Mouse (Mus musculus) midbrain, embryonic 10.5 days (tissue): ENCODE results near the gene Rnpc3. TPM values are rescaled to one million over a fixed set of nuclear protein-coding genes. Genes with fewer than 3 reads are reported as not detected.
"Not testable (repeated sequence)": the region's sequence is repeated elsewhere in the genome, so short reads cannot be mapped to it uniquely, and the experiment has no call there.

Source experiments
- DNase-seq: peaks from one replicate; pipeline ENCODE4 v3.0.0-alpha.2; 2017; ENCODE audit warnings: low spot score
- H3K27ac ChIP-seq: fragments of 300-500 bp; sonication (generic); replicated peaks from 2 replicates; pipeline ENCODE4 v1.5.1; 2016; ENCODE audit warnings: mild to moderate bottlenecking
- H3K27me3 ChIP-seq: fragments of 300-500 bp; sonication (generic); 2 replicates; pipeline ENCODE4 v1.6.1; 2016; ENCODE audit warnings: low read depth, mild to moderate bottlenecking; ENCODE audit not compliant: poor library complexity, severe bottlenecking
- H3K36me3 ChIP-seq: fragments of 300-500 bp; sonication (generic); 2 replicates; pipeline ENCODE4 v1.6.1; 2016; ENCODE audit warnings: mild to moderate bottlenecking, moderate library complexity
- H3K4me1 ChIP-seq: fragments of 300-500 bp; sonication (generic); 2 replicates; pipeline ENCODE4 v1.6.1; 2016
- H3K4me3 ChIP-seq: fragments of 300-500 bp; sonication (generic); 2 replicates; pipeline ENCODE4 v1.5.1; 2016; ENCODE audit warnings: mild to moderate bottlenecking, moderate library complexity
- H3K9me3 ChIP-seq: fragments of 300-500 bp; sonication (generic); replicated peaks from 2 replicates; pipeline ENCODE4 v1.6.1; 2016; ENCODE audit warnings: mild to moderate bottlenecking
- WGBS: fragments of 180-500 bp; shearing (Covaris S2); methylation state at CpG from one replicate; pipeline ENCODE4 v1.1.7; 2016; 5-methylcytosine and 5-hydroxymethylcytosine counted together
- polyA plus RNA-seq: library from polyadenylated mRNA; unstranded; fragments of >200 nt; fragmentation: Nextera tagmentation; extraction: Ambion mirVana; gene quantifications from 2 replicates; pipeline ENCODE4 v1.2.1, GENCODE M21; 2016

The Rnpc3 gene
- polyA plus RNA-seq, result 34.1 and 40.6 TPM in 2 replicates

DNA sequence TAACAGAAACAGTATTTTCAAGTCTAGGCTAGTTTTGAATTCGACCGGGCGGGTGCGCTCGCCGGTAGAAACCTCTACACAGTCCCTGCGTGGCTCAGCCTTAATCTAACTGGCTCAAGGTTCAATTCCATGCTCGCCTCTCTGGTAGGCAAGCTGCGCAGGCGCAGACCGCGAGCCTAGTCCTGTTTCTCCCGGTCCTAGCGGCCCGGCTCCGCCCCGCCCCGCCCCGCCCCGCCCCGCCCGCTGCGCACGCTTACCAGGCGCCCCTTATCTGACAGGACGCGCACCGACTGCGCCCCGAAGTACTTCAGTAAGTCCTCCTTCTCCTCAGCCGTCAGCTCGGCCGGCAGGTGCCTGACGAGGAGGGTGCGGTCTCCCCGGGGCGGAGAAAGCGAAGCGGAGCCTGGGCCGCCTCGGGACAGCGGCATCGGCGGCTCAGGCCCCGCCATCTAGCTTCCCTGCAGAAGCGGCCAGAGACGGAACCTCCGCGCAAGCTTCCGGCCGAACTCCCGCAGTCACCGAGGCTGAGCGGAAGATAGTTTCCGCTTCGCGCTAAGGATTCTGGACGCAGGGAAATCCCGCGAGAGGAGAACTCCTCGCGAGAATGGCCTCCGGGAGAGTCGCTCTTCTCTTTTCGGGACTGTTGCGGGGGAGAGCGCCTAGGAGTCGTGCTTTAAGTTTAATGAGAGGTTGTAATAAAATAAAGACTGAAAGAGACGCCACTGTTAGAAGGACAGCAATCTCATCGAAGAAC, at the start of gene Rnpc3:
Rnpc3 (minus strand) TSS at position 544 of the 754 bp plus-strand sequence.
- Histone ChIP-seq H3K4me3 (peak within 1 kb of the TSS; percentile 65), H3K27me3 (no peaks in the 10 kb centered on the region), H3K36me3 (peaks cover 30% of the 10 kb centered on the region), H3K9me3 (no peaks in the 10 kb centered on the region), H3K4me1 (peaks cover 7% of the 10 kb centered on the region), H3K27ac (peak within 1 kb of the TSS; percentile 95)
- DNase-seq, result peak; percentile 95
- 0% methylated on average over 70 of the region's 70 CpGs for WGBS

DNA sequence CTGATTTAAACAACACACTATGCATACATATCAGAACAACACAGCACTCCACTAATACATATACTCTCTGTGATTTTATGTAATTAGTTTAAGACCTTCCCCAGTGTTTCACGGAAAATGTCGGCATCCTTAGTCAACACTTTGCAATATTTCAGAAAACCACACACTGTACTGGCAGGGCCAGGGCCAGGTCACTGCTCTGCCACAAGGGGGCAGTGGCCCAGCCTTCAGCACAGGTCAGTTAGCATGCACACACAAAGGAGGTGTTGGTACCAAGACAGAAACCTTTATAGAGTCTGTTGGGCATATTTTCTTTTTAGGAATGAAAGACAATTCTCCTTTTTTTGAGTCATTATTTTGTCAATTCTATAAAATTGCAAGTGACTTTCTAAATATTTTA, 27.0 kb upstream of the Rnpc3 start:
- WGBS, result 75% methylated on average over 2 of the region's 2 CpGs
- Histone ChIP-seq H3K27me3 (no peaks in the 10 kb centered on the region), H3K4me3 (no peak overlapping the region), H3K36me3 (no peaks in the 10 kb centered on the region), H3K9me3 (no peaks in the 10 kb centered on the region), H3K27ac (no peak overlapping the region), H3K4me1 (no peaks in the 10 kb centered on the region)
- peak; percentile 38 for DNase-seq

DNA sequence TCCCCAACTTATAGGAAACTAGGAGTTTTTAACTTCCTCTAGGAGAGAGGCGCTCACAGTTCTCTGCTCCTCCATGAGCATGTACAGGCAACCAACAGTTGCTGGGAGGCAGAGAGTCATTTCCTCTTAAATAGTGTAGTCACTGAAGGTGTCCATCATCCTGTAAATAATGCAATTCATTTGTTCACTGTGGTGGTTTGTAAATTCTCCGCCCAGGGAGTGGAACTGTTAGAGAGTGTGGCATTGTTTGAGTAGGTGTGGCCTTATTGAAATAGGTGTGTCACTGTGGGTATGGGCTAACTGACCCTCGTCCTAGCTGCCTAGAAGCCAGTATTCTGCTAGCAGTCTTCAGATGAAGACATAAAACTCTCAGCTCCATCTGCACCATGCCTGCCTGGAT, 24.4 kb upstream of the Rnpc3 start:
- Histone ChIP-seq H3K4me3 (no peak overlapping the region), H3K27me3 (no peaks in the 10 kb centered on the region), H3K9me3 (no peaks in the 10 kb centered on the region), H3K27ac (no peak overlapping the region), H3K36me3 (no peaks in the 10 kb centered on the region), H3K4me1 (no peaks in the 10 kb centered on the region)
- no peak for DNase-seq
- 84% methylated on average over 3 of the region's 3 CpGs for WGBS

DNA sequence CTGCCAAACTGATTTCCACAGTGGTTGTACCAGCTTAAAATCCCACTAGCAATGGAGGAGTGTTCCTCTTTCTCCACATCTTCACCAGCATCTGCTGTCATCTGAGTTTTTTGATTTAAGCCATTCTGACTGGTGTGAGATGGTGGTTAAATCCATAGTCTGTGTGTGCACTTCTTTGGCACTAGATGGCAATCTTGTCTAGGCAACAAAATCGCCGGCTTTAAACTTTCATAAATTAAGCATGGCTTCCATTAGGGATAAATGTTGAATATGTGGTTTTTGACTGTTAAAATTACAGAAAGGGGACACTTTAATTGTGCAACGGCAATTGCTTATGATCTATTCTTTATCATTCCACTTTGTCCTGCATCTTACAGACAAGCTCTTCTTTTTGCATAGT, 21.4 kb upstream of the Rnpc3 start:
- H3K36me3 ChIP-seq, H3K27me3 ChIP-seq, H3K9me3 ChIP-seq, DNase-seq, H3K4me3 ChIP-seq, H3K4me1 ChIP-seq, H3K27ac ChIP-seq: not testable (repeated sequence)
- WGBS, result 52% methylated on average over 3 of the region's 3 CpGs

DNA sequence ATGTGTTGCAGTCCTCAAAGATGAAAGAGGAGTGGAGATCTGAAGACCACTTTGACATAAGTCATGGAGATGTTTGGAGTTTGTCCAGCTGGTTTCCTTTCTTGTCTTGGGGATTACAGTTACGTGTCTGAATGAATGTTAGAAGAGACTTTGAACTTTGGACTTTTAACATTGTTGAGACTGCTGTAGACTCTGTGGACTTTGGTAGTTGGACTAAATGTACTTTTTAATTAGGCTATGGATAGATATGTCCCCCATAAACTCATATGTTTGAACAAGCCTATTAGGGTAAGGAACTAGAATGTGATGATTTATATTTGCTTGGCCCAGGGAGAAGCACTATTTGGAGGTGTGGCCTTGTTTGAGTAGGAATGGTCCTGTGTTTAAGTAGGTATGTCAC, 9.6 kb upstream of the Rnpc3 start:
- Histone ChIP-seq H3K9me3 (no peaks in the 10 kb centered on the region), H3K27ac (no peak overlapping the region), H3K36me3 (no peaks in the 10 kb centered on the region), H3K4me3 (no peak overlapping the region), H3K27me3 (no peaks in the 10 kb centered on the region), H3K4me1 (no peaks in the 10 kb centered on the region)
- 85% methylated on average over 1 of the region's 1 CpGs for WGBS
- no peak for DNase-seq

DNA sequence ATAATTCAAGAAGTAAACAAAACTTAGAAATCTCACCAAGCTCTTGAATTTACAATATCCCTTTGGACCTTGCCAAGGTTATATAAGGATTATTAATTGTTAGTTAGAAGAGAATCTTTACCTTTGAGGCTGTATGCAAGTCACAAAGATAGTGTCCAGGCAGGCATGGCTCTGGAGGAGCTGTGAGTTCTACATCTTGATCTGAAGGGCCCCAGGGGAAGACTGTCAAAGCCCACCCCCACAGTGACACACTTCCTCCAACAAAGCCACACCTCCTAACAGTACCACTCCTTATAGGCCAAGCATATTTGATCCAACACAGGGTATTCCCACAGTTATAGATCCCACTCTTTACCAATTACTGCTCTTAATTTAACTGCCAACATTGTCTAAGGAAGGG, 4.3 kb upstream of the Rnpc3 start:
- Histone ChIP-seq H3K9me3 (no peaks in the 10 kb centered on the region), H3K27ac (no peak overlapping the region), H3K36me3 (no peaks in the 10 kb centered on the region), H3K27me3 (no peaks in the 10 kb centered on the region), H3K4me1 (peaks cover 7% of the 10 kb centered on the region), H3K4me3 (no peak overlapping the region)
- no peak for DNase-seq

DNA sequence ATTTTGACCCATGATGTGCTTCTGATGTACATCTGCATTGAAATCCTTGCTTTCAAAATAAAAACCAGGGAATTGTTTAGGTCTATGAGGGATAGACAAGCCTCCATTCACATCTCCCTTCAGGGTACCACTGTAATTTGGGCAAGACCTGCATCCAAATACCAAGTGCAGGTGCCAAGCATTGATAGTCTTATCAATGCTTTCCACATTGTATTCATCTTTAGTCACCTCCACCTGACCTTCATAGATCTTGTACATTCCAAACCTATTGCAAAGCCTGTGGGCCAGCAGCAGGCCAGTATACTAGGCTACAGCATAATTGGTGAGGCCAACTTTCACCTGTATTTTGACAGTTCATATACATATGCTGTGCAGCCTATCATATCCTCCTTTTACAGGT, 1.7 kb upstream of the Rnpc3 start:
- H3K36me3 ChIP-seq, result peaks cover 12% of the 10 kb centered on the region
- DNase-seq, result no peak
- no peaks in the 10 kb centered on the region for H3K27me3 ChIP-seq
- H3K4me1 ChIP-seq, result peaks cover 7% of the 10 kb centered on the region
- H3K9me3 ChIP-seq, result no peaks in the 10 kb centered on the region
- H3K4me3 ChIP-seq, result no peak overlapping the region
- no peak overlapping the region for H3K27ac ChIP-seq

DNA sequence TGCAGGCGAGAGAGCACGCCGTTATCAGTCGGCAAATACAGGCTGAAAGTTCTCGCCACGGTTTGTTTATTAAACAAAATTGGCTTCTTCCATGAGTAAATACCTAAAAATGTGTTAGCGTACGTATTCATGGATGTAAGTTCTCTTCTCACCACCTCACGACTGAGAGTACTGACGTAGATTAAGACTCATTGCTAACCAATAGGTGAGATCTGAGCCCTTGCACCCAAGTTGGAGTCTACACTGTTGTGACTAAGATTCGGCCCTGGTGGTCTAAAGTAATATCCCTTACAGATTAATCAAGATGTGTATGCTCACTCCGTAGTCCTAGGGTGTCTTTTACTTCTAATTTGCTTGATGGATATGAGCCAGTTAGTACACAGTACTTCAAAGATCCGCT, 615 bp upstream of the Rnpc3 start:
- peaks cover 22% of the 10 kb centered on the region for H3K36me3 ChIP-seq
- 21% methylated on average over 13 of the region's 13 CpGs for whole genome bisulfite sequencing
- H3K27me3 ChIP-seq, result no peaks in the 10 kb centered on the region
- no peaks in the 10 kb centered on the region for H3K9me3 ChIP-seq
- H3K27ac ChIP-seq, result peak overlapping the region; percentile 95
- peaks cover 7% of the 10 kb centered on the region for H3K4me1 ChIP-seq
- H3K4me3 ChIP-seq, result peak overlapping the region; percentile 65
- no peak for DNase-seq

DNA sequence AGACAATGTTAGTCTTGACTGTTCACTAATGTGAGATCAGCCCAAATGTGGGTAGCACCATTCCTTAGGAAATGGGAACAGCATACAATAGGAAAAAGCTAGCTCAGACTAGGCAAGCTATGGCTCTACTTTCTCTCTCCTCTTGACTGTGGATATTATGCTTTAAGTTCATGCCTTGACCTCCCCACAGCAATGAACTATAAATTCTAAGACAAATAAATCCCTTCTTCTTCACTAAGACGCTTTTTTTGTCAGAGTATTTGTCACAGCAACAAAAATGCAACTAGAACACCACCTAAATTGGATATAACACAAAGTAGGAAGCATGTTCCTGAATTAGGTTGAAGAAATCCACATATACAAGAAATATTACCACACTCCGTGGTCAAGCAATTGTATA, 23.4 kb downstream of the Rnpc3 start, which contains the start of gene Amy1:
Amy1 (minus strand) TSS at position 101 of the 400 bp plus-strand sequence.
- no peak for DNase-seq
- H3K4me1 ChIP-seq, result no peaks in the 10 kb centered on the region
- H3K36me3 ChIP-seq, result peaks cover 86% of the 10 kb centered on the region
- no peak within 1 kb of the TSS for H3K4me3 ChIP-seq
- no peak within 1 kb of the TSS for H3K27ac ChIP-seq
- H3K9me3 ChIP-seq, result no peaks in the 10 kb centered on the region
- no peaks in the 10 kb centered on the region for H3K27me3 ChIP-seq
- WGBS, result 91% methylated on average over 2 of the region's 2 CpGs

DNA sequence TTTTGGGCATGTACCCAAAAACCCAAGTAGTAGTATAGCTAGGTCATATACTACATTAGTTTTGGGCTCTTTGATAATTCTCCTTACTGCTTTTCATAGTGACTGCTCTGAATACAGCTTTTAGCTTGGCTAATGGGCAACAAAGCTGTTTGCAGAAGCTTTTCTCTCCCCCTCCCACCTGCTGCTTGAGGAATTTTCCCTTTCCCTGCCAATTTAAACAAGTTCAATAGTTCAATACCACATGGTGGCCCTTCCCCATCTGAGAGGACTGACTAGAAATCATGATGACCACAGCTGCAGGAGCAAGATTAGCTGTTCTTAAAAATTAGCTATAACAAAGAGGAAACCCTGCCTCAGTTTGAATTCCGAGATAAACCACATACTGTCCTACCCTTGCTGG, 39.1 kb downstream of the Rnpc3 start:
- Histone ChIP-seq H3K9me3 (no peaks in the 10 kb centered on the region), H3K36me3 (peaks cover 10% of the 10 kb centered on the region), H3K4me3 (no peak overlapping the region), H3K4me1 (no peaks in the 10 kb centered on the region; the same call in 1 of the 2 replicates), H3K27ac (no peak overlapping the region), H3K27me3 (no peaks in the 10 kb centered on the region)
- WGBS, result 62% methylated on average over 1 of the region's 1 CpGs
- no peak for DNase-seq

DNA sequence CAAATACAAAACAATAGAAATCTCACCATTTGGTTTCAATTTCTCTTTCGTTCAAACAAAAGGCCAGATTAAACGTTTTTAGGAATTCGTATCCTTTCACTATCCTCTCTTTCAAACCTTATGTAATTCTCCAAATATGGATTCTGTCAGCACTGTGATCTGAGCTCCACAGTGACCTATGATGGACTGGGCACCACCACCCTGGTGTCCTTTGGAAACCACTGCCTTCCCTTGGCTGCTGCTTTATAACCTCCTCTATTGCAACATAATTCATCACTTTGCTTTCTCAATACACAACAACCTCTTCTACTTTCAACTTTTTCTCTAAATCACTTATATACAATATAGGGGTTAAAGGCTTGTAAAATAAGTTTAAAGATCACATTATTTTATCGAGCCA, 55.4 kb downstream of the Rnpc3 start:
- 86% methylated on average over 4 of the region's 4 CpGs for WGBS
- Histone ChIP-seq H3K27ac (no peak overlapping the region), H3K4me1 (no peaks in the 10 kb centered on the region), H3K4me3 (no peak overlapping the region), H3K36me3 (no peaks in the 10 kb centered on the region), H3K9me3 (no peaks in the 10 kb centered on the region), H3K27me3 (no peaks in the 10 kb centered on the region)
- DNase-seq, result no peak

DNA sequence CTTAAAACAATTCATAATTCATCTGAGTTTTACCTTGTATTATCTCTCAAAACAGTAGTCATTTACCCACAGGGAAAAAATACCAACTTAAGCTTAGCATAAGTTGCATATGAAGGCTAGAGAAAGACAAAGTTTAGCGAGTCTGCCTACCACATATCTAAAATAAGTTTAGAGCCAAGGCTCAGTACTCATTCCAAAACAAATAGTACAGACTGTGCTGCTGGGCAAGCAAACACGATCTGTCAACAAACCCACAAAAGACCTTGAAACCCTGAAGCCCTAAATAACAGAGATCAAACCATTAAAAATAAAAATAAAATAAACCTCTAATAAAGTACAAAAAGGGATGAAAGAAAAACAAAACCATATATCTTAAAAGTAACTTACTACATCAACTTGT, 55.8 kb downstream of the Rnpc3 start:
- Histone ChIP-seq H3K36me3 (no peaks in the 10 kb centered on the region), H3K4me3 (no peak overlapping the region), H3K27me3 (no peaks in the 10 kb centered on the region), H3K27ac (no peak overlapping the region), H3K4me1 (no peaks in the 10 kb centered on the region), H3K9me3 (no peaks in the 10 kb centered on the region)
- 87% methylated on average over 2 of the region's 2 CpGs for WGBS
- no peak for DNase-seq

DNA sequence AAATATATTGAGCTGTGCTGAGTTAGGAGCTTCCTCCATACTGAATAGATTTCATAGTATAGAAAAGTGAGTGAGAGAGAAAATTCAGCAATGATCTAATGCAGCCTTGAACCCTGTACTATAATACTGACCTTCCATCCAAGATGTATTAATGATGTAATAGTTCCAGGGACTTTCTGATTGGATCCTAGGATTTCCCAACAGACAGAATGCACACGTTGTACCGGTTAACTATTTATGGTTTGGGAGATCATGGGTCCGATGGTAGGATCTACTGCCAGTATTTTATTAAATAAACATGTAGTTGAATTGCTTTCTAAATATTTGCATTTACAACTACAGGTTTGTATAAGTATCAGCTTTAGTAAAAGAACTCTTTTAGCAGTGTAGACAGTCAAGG, 57.8 kb downstream of the Rnpc3 start:
- Histone ChIP-seq H3K27me3 (no peaks in the 10 kb centered on the region), H3K36me3 (no peaks in the 10 kb centered on the region), H3K4me1 (no peaks in the 10 kb centered on the region), H3K9me3 (peaks cover 6% of the 10 kb centered on the region; the same call in 1 of the 2 replicates), H3K27ac (no peak overlapping the region), H3K4me3 (no peak overlapping the region)
- DNase-seq, result no peak
- WGBS, result 88% methylated on average over 3 of the region's 3 CpGs
